Mouse (Mus musculus) C2C12 (cell line): ENCODE measurements around the gene Hnrnpa3.

Source experiments
- CTCF ChIP-seq: IDR thresholded peaks from one replicate; pipeline ENCODE4 v1.5.1; 2011; ENCODE audit not compliant: control insufficient read depth, insufficient read depth, insufficient read length
- MAX ChIP-seq: IDR thresholded peaks from one replicate; pipeline ENCODE4 v1.6.1; 2011; ENCODE audit warnings: mild to moderate bottlenecking, control low read depth
- MYOD1 ChIP-seq: IDR thresholded peaks from one replicate; pipeline ENCODE4 v1.6.1; 2011; ENCODE audit warnings: low read depth; ENCODE audit not compliant: control insufficient read depth, insufficient read length
- MYOG ChIP-seq: IDR thresholded peaks from one replicate; pipeline ENCODE4 v1.6.1; 2011; ENCODE audit not compliant: control insufficient read depth, insufficient read length; ENCODE audit errors: extremely low read depth
- USF1 ChIP-seq: IDR thresholded peaks from one replicate; pipeline ENCODE4 v1.6.1; 2011; ENCODE audit warnings: low read depth, mild to moderate bottlenecking, control low read depth, moderate library complexity

GRCm38 (mm10) chr2:75636261-75637054, 22.6 kb upstream of the Hnrnpa3 start:
- TF ChIP-seq CTCF (peak; percentile 15), USF1 (no peak), MYOD1 (no peak), MAX (no peak), MYOG (no peak)
